Mouse (Mus musculus): Measurements from ENCODE around the gene D630039A03Rik. TPM values are rescaled to one million over a fixed set of nuclear protein-coding genes. Genes with fewer than 3 reads are reported as not detected.

The D630039A03Rik gene
- polyA plus RNA-seq, 1 experiment from 2014 or later = 11.9 TPM

- no peak overlapping the region for H3K27ac ChIP-seq (ENCODE audit: low read length)
- no peak overlapping the region for H3K9ac ChIP-seq (ENCODE audit: low read length)
Observed at GRCm38 (mm10) chr4:57866990-57867389, 49.1 kb downstream of the D630039A03Rik start.

DNA sequence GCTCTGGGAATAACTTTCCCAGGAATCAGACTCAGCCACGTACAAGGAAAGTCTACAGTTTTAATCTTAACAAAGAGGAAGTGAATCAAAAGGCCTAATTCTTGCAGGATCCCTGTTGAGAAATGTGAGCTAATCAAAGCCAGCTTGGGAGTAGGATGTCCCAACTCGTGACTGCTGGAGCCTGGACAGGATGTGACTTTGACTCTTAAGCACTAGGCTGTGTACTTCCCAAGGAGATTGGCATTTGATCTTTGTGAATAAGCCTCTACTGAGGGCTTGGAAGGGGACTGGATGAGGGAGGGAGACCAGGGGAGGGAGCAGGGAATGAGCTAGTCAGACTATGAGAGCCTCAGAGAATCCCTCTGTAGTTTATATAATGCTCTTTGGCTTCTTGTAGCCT is 50.0 kb downstream of the D630039A03Rik start:
- WGBS = 28% methylated on average over 2 of the region's 2 CpGs
- Histone ChIP-seq H3K27ac (ENCODE audit: low read length) (no peak overlapping the region), H3K4me3 (replicated peaks; ENCODE audit: low read length) (no peak overlapping the region), H3K9me3 (replicated peaks; ENCODE audit: control insufficient read depth, low read length) (no peaks in the 10 kb centered on the region), H3K27me3 (ENCODE audit: control insufficient read depth, insufficient read depth, low read length) (no peaks in the 10 kb centered on the region), H3K4me2 (ENCODE audit: low read depth, low read length) (no peak overlapping the region), H3K4me1 (ENCODE audit: control insufficient read depth, insufficient read depth, low read length) (peaks cover 7% of the 10 kb centered on the region), H3K9ac (ENCODE audit: low read length) (no peak overlapping the region), H3K36me3 (ENCODE audit: control insufficient read depth, insufficient read depth, low read length) (no peaks in the 10 kb centered on the region)
- no peak for ATAC-seq (ENCODE audit: insufficient read depth, low FRiP score)

More at GRCm38 (mm10) chr4:57866990-57867389, 49.1 kb downstream of the D630039A03Rik start:
- Histone ChIP-seq H3K9me3 (replicated peaks; ENCODE audit: control insufficient read depth, low read length) (no peaks in the 10 kb centered on the region), H3K36me3 (ENCODE audit: control insufficient read depth, insufficient read depth, low read length) (no peaks in the 10 kb centered on the region), H3K4me3 (replicated peaks; ENCODE audit: low read length) (no peak overlapping the region), H3K4me2 (ENCODE audit: low read depth, low read length) (no peak overlapping the region), H3K27me3 (ENCODE audit: control insufficient read depth, insufficient read depth, low read length) (no peaks in the 10 kb centered on the region), H3K4me1 (ENCODE audit: control insufficient read depth, insufficient read depth, low read length) (peaks cover 3% of the 10 kb centered on the region)
- 62% methylated on average over 9 of the region's 9 CpGs for WGBS
- no peak for ATAC-seq (ENCODE audit: insufficient read depth, low FRiP score)

GRCm38 (mm10) chr4:57862269-57862986 is 53.7 kb downstream of the D630039A03Rik start:
- WGBS = 61% methylated on average over 9 of the region's 9 CpGs
- Histone ChIP-seq H3K4me3 (replicated peaks; ENCODE audit: low read length) (no peak overlapping the region), H3K4me2 (ENCODE audit: low read depth, low read length) (no peak overlapping the region), H3K27me3 (ENCODE audit: control insufficient read depth, insufficient read depth, low read length) (no peaks in the 10 kb centered on the region), H3K4me1 (ENCODE audit: control insufficient read depth, insufficient read depth, low read length) (peaks cover 7% of the 10 kb centered on the region), H3K9ac (ENCODE audit: low read length) (no peak overlapping the region), H3K36me3 (ENCODE audit: control insufficient read depth, insufficient read depth, low read length) (0 out of 2 replicates have a peak, but pooled peaks cover 5% of the 10 kb centered on the region), H3K27ac (ENCODE audit: low read length) (peak overlapping the region; percentile 32; the same call in 1 of the 2 replicates), H3K9me3 (replicated peaks; ENCODE audit: control insufficient read depth, low read length) (no peaks in the 10 kb centered on the region)
- ATAC-seq (ENCODE audit: insufficient read depth, low FRiP score) = peak; percentile 62; the same call in 1 of the 2 replicates

DNA sequence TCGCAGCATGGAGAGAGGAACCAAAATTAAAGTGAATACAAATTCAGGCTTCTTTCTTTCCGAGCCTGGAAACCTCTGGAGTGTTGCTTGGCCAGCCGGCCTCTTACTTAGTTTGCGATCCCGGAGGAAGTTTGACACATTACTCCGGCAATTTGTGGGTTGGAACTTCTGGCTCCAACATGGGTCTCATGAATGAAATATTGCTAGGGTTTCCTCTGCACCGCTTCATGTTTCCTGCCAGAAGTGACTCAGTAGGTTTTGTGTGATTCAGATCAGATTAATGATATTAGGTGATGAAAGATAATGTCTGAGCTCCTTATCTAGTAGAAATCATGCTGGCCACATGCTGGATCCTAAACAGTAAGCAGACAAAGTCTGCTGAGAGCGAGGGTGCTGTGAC is 54.2 kb downstream of the D630039A03Rik start:
- Histone ChIP-seq H3K27ac (ENCODE audit: low read length) (peak overlapping the region; percentile 32; the same call in 1 of the 2 replicates), H3K4me3 (replicated peaks; ENCODE audit: low read length) (no peak overlapping the region), H3K9ac (ENCODE audit: low read length) (no peak overlapping the region), H3K9me3 (replicated peaks; ENCODE audit: control insufficient read depth, low read length) (no peaks in the 10 kb centered on the region), H3K36me3 (ENCODE audit: control insufficient read depth, insufficient read depth, low read length) (peaks cover 10% of the 10 kb centered on the region; the same call in 1 of the 2 replicates), H3K27me3 (ENCODE audit: control insufficient read depth, insufficient read depth, low read length) (no peaks in the 10 kb centered on the region), H3K4me2 (ENCODE audit: low read depth, low read length) (no peak overlapping the region), H3K4me1 (ENCODE audit: control insufficient read depth, insufficient read depth, low read length) (peaks cover 7% of the 10 kb centered on the region)
- ATAC-seq (ENCODE audit: insufficient read depth, low FRiP score) = no peak
- 48% methylated on average over 8 of the region's 8 CpGs for WGBS

- Histone ChIP-seq H3K36me3 (ENCODE audit: control insufficient read depth, insufficient read depth, low read length) (peaks cover 15% of the 10 kb centered on the region), H3K9me3 (replicated peaks; ENCODE audit: control insufficient read depth, low read length) (no peaks in the 10 kb centered on the region), H3K4me1 (ENCODE audit: control insufficient read depth, insufficient read depth, low read length) (peaks cover 7% of the 10 kb centered on the region), H3K27me3 (ENCODE audit: control insufficient read depth, insufficient read depth, low read length) (no peaks in the 10 kb centered on the region), H3K4me2 (ENCODE audit: low read depth, low read length) (no peak overlapping the region), H3K4me3 (replicated peaks; ENCODE audit: low read length) (no peak overlapping the region), H3K9ac (ENCODE audit: low read length) (no peak overlapping the region), H3K27ac (ENCODE audit: low read length) (no peak overlapping the region)
- ATAC-seq (ENCODE audit: insufficient read depth, low FRiP score) = no peak
- 69% methylated on average over 6 of the region's 6 CpGs for WGBS
Observed at GRCm38 (mm10) chr4:57861166-57861565, 54.9 kb downstream of the D630039A03Rik start.

GRCm38 (mm10) chr4:57860204-57860611 is 55.9 kb downstream of the D630039A03Rik start:
- no peak overlapping the region for H3K4me2 ChIP-seq (ENCODE audit: low read depth, low read length)
- WGBS = 70% methylated on average over 6 of the region's 6 CpGs
- no peaks in the 10 kb centered on the region for H3K27me3 ChIP-seq (ENCODE audit: control insufficient read depth, insufficient read depth, low read length)
- no peak overlapping the region for H3K9ac ChIP-seq (ENCODE audit: low read length)
- H3K27ac ChIP-seq (ENCODE audit: low read length) = no peak overlapping the region
- peaks cover 7% of the 10 kb centered on the region for H3K4me1 ChIP-seq (ENCODE audit: control insufficient read depth, insufficient read depth, low read length)
- ATAC-seq (ENCODE audit: insufficient read depth, low FRiP score) = peak; percentile 12; the same call in 1 of the 2 replicates
- peaks cover 24% of the 10 kb centered on the region for H3K36me3 ChIP-seq (ENCODE audit: control insufficient read depth, insufficient read depth, low read length)
- H3K4me3 ChIP-seq (replicated peaks; ENCODE audit: low read length) = no peak overlapping the region
- H3K9me3 ChIP-seq (replicated peaks; ENCODE audit: control insufficient read depth, low read length) = no peaks in the 10 kb centered on the region

Other genes with a start within 250 kb of the D630039A03Rik start
- 23.0 and 26.5 TPM in 2 replicates for gene Akap2, start 198.6 kb downstream of the D630039A03Rik start, polyA plus RNA-seq (2015; fragmentation: Nextera tagmentation; extraction: Ambion mirVana)
- 451 and 475 TPM in 2 replicates for gene Txn1, start 40.1 kb upstream of the D630039A03Rik start, polyA plus RNA-seq (2015; fragmentation: Nextera tagmentation; extraction: Ambion mirVana)
- gene Txndc8, start 92.8 kb upstream of the D630039A03Rik start, polyA plus RNA-seq (2015; fragmentation: Nextera tagmentation; extraction: Ambion mirVana) = not detected in 2 replicates

All from stomach, embryonic 16.5 days (tissue).